ENCODE assay signal across 21 mouse cellular contexts in the genomic region with DNA sequence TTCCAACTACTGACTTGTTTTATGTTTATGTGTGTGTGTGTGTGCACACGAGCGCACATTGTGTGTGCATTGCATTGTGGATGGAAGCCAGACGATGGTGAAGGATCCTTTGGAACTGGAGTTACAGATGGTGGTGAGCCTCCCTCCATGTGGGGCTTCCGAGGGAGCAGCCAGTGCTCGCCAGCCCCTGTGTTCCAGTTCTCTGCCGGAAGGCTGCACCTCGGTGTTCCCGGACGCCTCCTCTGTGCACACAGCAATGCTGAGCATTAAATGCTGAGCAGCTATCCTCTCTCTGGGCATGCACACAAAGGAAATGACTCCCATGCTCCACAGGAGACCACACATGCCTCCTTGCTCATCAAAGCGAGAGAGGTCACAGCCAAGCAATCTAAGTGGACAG.
DNase-seq lines count a peak whose midpoint lies in the region; ATAC-seq lines count a peak whose summit lies in the region.
"Had no signal": no experiment of that assay in that cellular context is flagged by ENCODE, and none has a peak within 500 bp of the region (broad histone marks: within the 10 kb centered on the region; RNA-seq: fewer than 3 reads in every experiment).

No protein-coding gene starts in this region.

- DNase-seq in frontal cortex, postnatal 25 days (ENCODE audit: low spot score in 2 of 2) = no peak
- DNase-seq in layer of hippocampus, adult 9-11 months = peak; percentile 54
- DNase-seq in layer of hippocampus, postnatal 25 days (ENCODE audit: extremely low spot score in 1 of 2, low spot score in 1 of 2) = no peak
- no peak for DNase-seq in urinary bladder, adult 18-20 months (ENCODE audit: low spot score in 2 of 2)
- DNase-seq: adrenal gland, postnatal 25 days; B cell, adult 2 months; cerebellum, adult 11-12 months; cerebellum, postnatal 14 days; embryo, embryonic 11 days; gastrocnemius, postnatal 10 days; heart, adult 11 months; kidney, postnatal 4 days; lung, adult 2 months; lung, postnatal 36 days had no signal

- no peaks in the 10 kb centered on the region for H3K9me3 ChIP-seq in neural tube, embryonic 13.5 days
- no peaks in the 10 kb centered on the region for H3K9me3 ChIP-seq in neural tube, embryonic 15.5 days (replicated peaks)
- H3K9me3 ChIP-seq: embryonic facial prominence, embryonic 15.5 days; heart, embryonic 15.5 days; intestine, embryonic 15.5 days had no signal

- H3K27me3 ChIP-seq in neural tube, embryonic 13.5 days = no peaks in the 10 kb centered on the region
- H3K27me3 ChIP-seq in neural tube, embryonic 15.5 days (replicated peaks) = no peaks in the 10 kb centered on the region
- H3K27me3 ChIP-seq: embryonic facial prominence, embryonic 15.5 days; heart, embryonic 15.5 days; intestine, embryonic 15.5 days had no signal

- 0 out of 2 replicates have a peak overlapping the region, but pooled peaks have one; percentile 6 for H3K27ac ChIP-seq in neural tube, embryonic 13.5 days (replicated peaks)
- no peak overlapping the region for H3K27ac ChIP-seq in neural tube, embryonic 15.5 days (replicated peaks)
- H3K27ac ChIP-seq: embryonic facial prominence, embryonic 15.5 days; heart, embryonic 15.5 days; intestine, embryonic 15.5 days; stomach, postnatal 0 days had no signal

- no peak overlapping the region for H3K9ac ChIP-seq in neural tube, embryonic 13.5 days
- no peak overlapping the region for H3K9ac ChIP-seq in neural tube, embryonic 15.5 days (replicated peaks)
- H3K9ac ChIP-seq: embryonic facial prominence, embryonic 15.5 days; heart, embryonic 15.5 days; intestine, embryonic 15.5 days had no signal

- peaks cover 53% of the 10 kb centered on the region for H3K4me1 ChIP-seq in neural tube, embryonic 13.5 days (replicated peaks)
- peaks cover 47% of the 10 kb centered on the region for H3K4me1 ChIP-seq in neural tube, embryonic 15.5 days

- ATAC-seq in frontal cortex, adult (ENCODE audit: low TSS enrichment) = peak; percentile 66
- no peak for ATAC-seq in neural tube, embryonic 13.5 days (ENCODE audit: low read depth)
- ATAC-seq in neural tube, embryonic 15.5 days (ENCODE audit: low FRiP score) = no peak
- ATAC-seq: intestine, embryonic 15.5 days had no signal

- WGBS in neural tube, embryonic 13.5 days = 57% methylated on average over 10 of the region's 10 CpGs
- WGBS in neural tube, embryonic 15.5 days = 51% methylated on average over 10 of the region's 10 CpGs

- no peak overlapping the region for H3K4me2 ChIP-seq in neural tube, embryonic 13.5 days
- H3K4me2 ChIP-seq in neural tube, embryonic 15.5 days = no peak overlapping the region
- H3K4me2 ChIP-seq: embryonic facial prominence, embryonic 15.5 days; heart, embryonic 15.5 days; intestine, embryonic 15.5 days had no signal

- H3K36me3 ChIP-seq in neural tube, embryonic 13.5 days = no peaks in the 10 kb centered on the region
- no peaks in the 10 kb centered on the region for H3K36me3 ChIP-seq in neural tube, embryonic 15.5 days
- H3K36me3 ChIP-seq: embryonic facial prominence, embryonic 15.5 days; heart, embryonic 15.5 days; intestine, embryonic 15.5 days had no signal

- H3K4me3 ChIP-seq in neural tube, embryonic 13.5 days = no peak overlapping the region
- H3K4me3 ChIP-seq in neural tube, embryonic 15.5 days (replicated peaks) = no peak overlapping the region
- H3K4me3 ChIP-seq: embryonic facial prominence, embryonic 15.5 days; heart, embryonic 15.5 days; intestine, embryonic 15.5 days had no signal
